Mouse (Mus musculus) layer of hippocampus, adult 9-11 months (tissue): ENCODE data around the gene Nemf.
A peak's percentile ranks its signal among the peaks of the same experiment; 100 is the strongest.

ENCODE experiments used
- DNase-seq: peaks from one replicate; pipeline ENCODE4 v3.0.0; 2022

Nemf gene

GRCm38 (mm10) chr12:69300391-69300790, 56.6 kb downstream of the Nemf start:
- DNase-seq = no peak

- no peak for DNase-seq
Measured at GRCm38 (mm10) chr12:69299831-69300230, 57.1 kb downstream of the Nemf start.

- DNase-seq = no peak
Measured at GRCm38 (mm10) chr12:69299231-69299630, 57.7 kb downstream of the Nemf start.

GRCm38 (mm10) chr12:69298281-69298680, 58.7 kb downstream of the Nemf start:
- DNase-seq = no peak

GRCm38 (mm10) chr12:69297411-69298150, 59.4 kb downstream of the Nemf start:
- DNase-seq = no peak

DNA sequence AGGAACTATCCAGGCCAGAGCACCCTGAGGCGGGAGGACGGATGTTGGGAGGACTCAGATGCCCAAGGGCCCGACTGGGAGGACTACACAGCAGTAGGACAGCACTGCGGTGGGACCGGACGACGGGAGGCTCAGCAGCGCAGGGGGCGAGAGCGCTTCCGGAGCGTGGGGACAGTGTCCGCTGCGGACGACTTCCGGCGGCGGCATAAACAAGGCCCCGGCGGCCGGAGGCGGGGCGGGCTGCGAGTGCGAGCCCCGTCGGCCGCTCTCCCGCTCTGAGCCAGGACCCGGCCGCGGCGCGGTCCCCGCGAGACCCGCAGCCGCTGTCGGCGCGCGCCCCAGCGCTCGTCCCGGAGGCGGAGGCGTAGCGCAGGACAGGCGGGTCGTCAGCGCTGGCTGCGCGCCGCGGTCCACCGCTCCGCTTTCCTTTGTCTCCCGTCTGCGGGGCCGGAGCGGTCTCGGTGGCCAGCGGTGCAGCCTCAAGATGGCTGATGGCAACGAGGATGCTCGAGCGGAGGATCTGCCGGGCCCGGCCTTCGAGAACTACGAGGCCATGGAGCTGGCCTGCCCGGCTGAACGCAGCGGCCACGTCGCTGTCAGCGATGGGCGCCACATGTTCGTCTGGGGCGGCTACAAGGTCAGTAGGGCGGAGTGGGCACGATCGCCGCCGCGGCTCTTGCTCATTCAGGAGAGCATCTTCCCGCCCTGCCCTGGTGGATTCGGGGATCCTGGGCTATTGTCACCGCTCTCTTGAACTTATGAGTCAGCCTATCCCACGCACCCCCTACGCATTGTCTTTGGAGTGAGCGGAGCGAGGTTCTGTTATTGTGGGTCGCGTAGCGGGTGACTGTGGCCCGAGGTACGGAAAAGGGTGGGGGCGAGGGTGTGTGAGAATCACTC, 60.2 kb downstream of the Nemf start, which contains the start of gene Klhdc2:
Gene Klhdc2 (plus strand): TSS at position 171 of the 900 bp plus-strand sequence.
- DNase-seq = peak; percentile 95

GRCm38 (mm10) chr12:69295651-69296050, 61.3 kb downstream of the Nemf start:
- no peak for DNase-seq

DNA sequence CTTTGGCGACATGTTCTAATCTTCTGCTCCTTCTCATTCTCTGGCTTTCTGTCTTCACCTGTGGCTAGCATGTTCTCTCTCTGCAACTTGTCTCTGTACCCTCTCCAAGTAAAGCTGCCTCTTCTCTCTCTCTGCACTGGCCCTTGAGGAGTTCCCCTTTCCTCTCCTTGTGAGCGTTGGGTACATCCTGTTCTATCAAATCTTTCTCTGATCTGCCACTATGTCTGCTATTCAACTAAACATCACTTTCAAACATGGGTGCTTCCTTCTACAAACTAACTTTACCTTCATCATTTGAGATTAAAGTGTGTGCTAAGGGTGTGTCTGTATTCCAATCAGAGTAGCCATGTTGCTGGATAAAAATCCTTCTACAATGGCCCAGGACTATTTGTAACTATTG, 62.0 kb downstream of the Nemf start:
- DNase-seq = no peak

DNA sequence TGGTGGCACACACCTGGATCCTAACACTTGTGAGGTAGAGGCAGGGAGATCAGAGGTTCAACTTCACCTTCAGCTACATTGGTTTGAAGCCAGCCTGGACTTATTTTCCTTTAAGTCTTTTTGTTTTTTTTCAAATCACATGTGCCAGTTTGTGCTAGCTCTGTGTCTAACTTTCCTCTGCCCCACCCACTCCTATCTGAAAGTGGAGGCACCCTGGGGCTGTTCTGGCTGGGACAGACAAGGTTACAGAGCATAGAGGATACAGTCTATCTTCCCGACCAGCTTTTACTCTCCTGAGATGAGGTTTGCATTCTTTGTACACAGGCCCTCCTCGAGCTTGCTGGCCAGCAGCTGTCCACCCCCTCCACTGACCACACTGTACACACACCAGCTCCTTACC, 63.1 kb downstream of the Nemf start:
- DNase-seq = no peak

GRCm38 (mm10) chr12:69292401-69292800, 64.6 kb downstream of the Nemf start:
- no peak for DNase-seq

- DNase-seq = no peak
Measured at GRCm38 (mm10) chr12:69288699-69289098, 68.3 kb downstream of the Nemf start.

DNA sequence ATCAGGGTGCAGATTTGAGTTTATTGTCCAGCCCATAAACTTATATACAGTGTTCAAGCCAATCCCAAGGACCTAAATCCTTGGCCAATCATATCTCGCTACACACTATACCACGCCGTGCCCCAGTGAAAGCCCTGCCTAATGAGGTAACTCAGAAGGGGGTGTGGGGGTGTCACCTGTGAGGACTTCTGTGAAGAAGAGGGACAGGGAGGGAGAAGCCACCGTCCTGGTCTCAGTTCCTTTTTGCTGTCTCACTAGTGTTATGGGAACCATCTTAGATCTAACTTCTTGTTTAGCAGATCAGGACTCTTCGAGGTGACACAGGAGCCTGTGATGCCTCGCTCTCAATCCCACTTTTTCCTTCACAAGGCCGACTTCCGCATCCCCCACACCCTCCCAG, 69.4 kb downstream of the Nemf start:
- no peak for DNase-seq

DNA sequence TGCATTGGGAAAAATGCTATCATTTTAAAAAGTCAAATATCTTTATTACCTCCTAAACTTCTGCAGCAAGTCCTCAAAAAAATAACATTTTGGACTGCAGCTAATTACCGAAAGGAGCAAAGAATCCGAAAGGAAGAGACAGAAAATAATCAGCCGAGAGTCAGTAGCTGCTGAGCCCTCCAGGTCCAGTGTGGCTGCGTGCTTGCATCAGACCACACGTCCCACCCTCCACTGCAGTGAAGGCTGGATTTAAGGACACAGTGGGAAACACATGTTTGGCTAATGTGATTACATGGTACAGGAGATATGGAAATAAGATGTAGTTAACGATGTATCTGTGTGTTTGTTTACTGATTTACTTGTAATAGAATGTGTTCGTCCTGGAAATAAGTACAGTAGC, 73.8 kb downstream of the Nemf start:
- no peak for DNase-seq

GRCm38 (mm10) chr12:69280915-69281314, 76.0 kb downstream of the Nemf start:
- no peak for DNase-seq

DNA sequence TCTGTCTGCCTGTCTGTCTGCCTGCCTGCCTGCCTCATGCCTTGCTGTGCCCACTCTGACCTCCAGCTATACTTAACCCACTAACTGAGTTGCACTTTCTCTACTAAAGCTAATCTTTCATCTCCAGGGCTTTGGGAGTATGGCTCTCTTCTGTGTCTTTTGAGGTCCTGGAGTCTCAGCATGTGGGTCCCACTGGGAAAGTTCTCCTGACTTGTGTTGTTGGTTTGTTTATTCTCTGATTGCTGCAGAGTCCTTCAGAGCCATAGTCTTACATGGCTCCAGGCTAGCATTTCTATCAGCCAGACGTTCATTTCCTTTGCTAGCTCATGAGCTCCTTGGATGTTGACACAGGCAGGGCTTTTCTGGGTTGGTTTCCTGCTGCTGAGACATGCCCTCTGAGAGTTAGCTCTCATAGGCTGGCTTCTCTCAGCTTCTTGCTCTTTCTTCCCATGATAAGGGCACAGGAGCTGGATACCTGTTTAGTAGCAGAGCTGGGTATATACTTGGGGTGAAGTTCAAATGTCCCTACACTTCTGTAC, 77.0 kb downstream of the Nemf start:
- no peak for DNase-seq

DNA sequence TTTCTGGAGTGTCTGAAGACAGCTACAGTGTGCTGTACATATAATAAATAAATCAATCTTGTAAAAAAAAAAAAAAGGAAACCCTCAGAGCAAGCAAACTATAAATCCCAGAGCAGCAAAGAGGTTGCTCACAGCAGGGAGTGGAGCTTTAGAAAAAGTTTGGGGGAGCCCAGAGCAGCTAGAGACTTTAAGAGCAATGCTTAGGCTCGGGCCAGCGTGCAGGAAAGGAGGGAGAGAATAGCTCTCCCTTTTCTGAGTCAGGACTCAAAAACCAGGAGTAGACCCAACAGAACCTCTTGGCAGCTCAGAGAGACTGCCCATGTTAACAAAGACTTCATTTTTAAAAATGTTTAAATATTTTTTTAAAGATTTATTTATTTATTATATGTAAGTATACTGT, 88.0 kb downstream of the Nemf start:
- no peak for DNase-seq

DNA sequence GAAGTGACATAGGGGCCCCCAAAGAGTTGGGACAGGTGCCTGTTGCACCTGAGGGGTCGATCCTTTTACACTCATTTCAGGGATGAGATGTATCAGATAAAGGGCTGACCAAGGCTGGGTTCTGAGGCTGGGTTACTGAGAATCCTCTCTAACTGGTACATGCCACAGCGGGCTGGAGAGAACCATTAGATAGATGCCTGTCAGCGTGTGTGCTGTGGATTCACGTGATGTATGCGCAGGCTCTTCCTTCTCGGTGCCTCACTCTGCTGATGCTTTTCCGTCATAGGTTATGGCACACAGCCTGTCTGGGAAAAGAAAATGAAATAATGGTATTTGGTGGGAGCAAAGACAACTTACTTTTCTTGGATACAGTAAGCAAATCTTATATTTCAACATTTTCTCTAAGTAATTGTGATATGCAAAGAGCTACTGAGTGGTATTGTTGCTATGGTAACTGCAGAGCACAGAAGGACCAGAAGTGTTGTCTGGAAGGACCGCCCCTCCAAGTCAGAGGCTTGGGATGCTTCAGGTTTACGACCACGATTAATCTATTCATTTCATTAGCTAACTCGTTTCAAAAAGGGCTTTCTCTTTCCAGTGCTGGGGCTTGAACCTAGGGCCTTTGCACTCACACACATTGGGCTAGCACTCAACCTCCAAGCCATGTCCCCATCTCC, 88.9 kb downstream of the Nemf start:
- DNase-seq = peak; percentile 18

- DNase-seq = no peak
Measured at GRCm38 (mm10) chr12:69265031-69265430, 91.9 kb downstream of the Nemf start.

- no peak for DNase-seq
Measured at GRCm38 (mm10) chr12:69262251-69262650, 94.7 kb downstream of the Nemf start.
